Mouse (Mus musculus) midbrain, embryonic 15.5 days (tissue): ENCODE results near the gene P2rx7. TPM values are rescaled to one million over a fixed set of nuclear protein-coding genes. Genes with fewer than 3 reads are reported as not detected.

ENCODE experiments used
- microRNA-seq: library from miRNA; unstranded; fragments of <30 nt; microRNA quantifications from one replicate; pipeline ENCODE4, GENCODE M21; 2016
- polyA plus RNA-seq: library from polyadenylated mRNA; unstranded; fragments of >200 nt; fragmentation: Nextera tagmentation; extraction: Ambion mirVana; gene quantifications from 2 replicates; pipeline ENCODE4 v1.2.1, GENCODE M21; 2015

Gene P2rx7
- polyA plus RNA-seq, 1 experiment from 2014 or later, result 2.9 TPM

Small RNA genes within 50 kb of the gene (microRNA-seq; reads per million reads assigned to microRNA genes)
- not detected for gene Mir8115

Other genes with a start within 250 kb of the P2rx7 start
- 51.2 and 54.5 TPM in 2 replicates for gene Anapc7, start 222.2 kb upstream of the P2rx7 start, polyA plus RNA-seq
- gene Atp2a2, start 141.7 kb upstream of the P2rx7 start, polyA plus RNA-seq, result 46.3 and 47.7 TPM in 2 replicates
- 64.1 and 75.6 TPM in 2 replicates for gene Ift81, start 29.4 kb upstream of the P2rx7 start, polyA plus RNA-seq
- 14.5 and 14.7 TPM in 2 replicates for gene P2rx4, start 63.6 kb downstream of the P2rx7 start, polyA plus RNA-seq
- gene Camkk2, start 135.5 kb downstream of the P2rx7 start, polyA plus RNA-seq, result 66.1 and 69.4 TPM in 2 replicates
- gene Anapc5, start 177.4 kb downstream of the P2rx7 start, polyA plus RNA-seq, result 531 and 544 TPM in 2 replicates
- gene Rnf34, start 206.1 kb downstream of the P2rx7 start, polyA plus RNA-seq, result 49.9 TPM in 2 replicates